Mouse (Mus musculus) T-helper 2 cell (primary cell): ENCODE data around the gene Zfp428.

Experiments
- in situ Hi-C: fragments of 300-600 bp; cut with MboI, MseI; formaldehyde crosslinking; loops from one replicate; pipeline ENCODE4 v1.15.1; 2025; ENCODE audit warnings: high pct_unique_total_duplicates

Gene Zfp428

GRCm38 (mm10) chr7:24506838-24507725 is at the start of gene Zfp428:
Gene Zfp428 (plus strand): TSS chr7:24507006.
- in situ Hi-C loops, result no loop called here

GRCm38 (mm10) chr7:24457726-24458370 is 49.0 kb upstream of the Zfp428 start:
- in situ Hi-C loops, result loop anchor here (10.0 kb wide), 1 partner anchor 373 kb away; the partner anchor contains the start of gene Zfp180

GRCm38 (mm10) chr7:24459440-24459839 is 47.4 kb upstream of the Zfp428 start:
- in situ Hi-C loops, result loop anchor here (10.0 kb wide), 1 partner anchor 375 kb away; the partner anchor contains the start of gene Zfp180

DNA sequence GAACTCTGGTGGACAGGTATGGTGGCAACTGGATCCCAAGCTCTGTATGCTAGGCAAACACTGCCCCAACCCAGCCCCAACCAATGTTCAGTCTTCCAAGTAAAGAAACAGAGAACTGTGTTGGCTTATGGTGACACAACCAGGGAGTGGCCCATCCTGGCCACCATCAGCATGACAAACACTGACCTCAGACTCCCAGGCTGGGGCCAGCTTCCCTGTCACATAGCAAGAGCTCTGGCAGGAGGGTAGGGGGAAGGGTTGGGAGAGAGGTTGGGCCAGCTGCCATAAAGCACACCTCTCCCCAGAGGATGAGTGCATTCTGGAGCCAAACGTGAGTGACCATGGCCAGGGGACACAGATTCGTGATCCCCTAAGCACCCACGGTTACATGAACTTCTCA is 47.0 kb upstream of the Zfp428 start:
- in situ Hi-C loops, result loop anchor here (10.0 kb wide), 1 partner anchor 375 kb away; the partner anchor contains the start of gene Zfp180

DNA sequence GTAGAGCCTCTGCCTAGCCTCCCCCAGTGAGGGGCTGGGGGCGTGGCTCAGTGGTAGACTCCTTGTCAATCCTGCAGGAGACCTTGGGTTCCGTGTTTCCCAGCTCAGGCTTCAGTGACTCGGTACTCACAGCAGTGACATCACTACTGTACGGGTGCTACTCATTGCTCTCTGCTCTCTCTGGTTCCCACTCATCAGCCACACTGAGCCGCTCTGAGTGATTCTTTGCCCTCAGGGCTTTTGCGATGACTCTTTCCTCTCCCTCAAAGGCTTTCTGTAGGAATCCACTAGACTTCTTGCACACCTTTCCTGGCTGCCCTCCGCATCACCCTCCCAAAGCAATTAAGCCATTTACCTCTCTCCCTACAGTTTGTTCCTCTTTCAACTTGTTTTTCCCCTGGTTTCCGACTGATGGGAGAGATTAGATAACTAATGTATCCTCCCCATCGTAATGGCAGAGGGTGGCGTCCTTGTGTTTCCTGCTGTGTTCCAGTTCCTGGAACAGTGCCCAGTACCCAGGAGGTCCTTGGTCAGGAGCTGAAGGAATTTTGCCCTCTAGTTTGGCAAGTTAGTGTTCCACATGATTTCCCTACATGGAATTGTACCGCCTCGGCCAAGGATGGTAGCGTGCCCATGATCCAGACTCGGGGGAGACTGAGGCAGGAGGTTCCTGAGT is 45.3 kb upstream of the Zfp428 start:
- in situ Hi-C loops, result no loop called here

GRCm38 (mm10) chr7:24462388-24463319 is 44.2 kb upstream of the Zfp428 start, which contains the start of gene Plaur:
Gene Plaur (plus strand): TSS chr7:24462484.
- in situ Hi-C loops, result no loop called here

- in situ Hi-C loops, result loop anchor here (5.0 kb wide), 1 partner anchor 35 kb away; no protein-coding TSS in a partner anchor
Measured at GRCm38 (mm10) chr7:24466835-24467234, 40.0 kb upstream of the Zfp428 start.

GRCm38 (mm10) chr7:24467886-24468285 is 38.9 kb upstream of the Zfp428 start:
- in situ Hi-C loops, result loop anchor here (5.0 kb wide), 1 partner anchor 36 kb away; no protein-coding TSS in a partner anchor

- in situ Hi-C loops, result loop anchor here (5.0 kb wide), 1 partner anchor 37 kb away; no protein-coding TSS in a partner anchor
Measured at GRCm38 (mm10) chr7:24469126-24469525, 37.7 kb upstream of the Zfp428 start.

DNA sequence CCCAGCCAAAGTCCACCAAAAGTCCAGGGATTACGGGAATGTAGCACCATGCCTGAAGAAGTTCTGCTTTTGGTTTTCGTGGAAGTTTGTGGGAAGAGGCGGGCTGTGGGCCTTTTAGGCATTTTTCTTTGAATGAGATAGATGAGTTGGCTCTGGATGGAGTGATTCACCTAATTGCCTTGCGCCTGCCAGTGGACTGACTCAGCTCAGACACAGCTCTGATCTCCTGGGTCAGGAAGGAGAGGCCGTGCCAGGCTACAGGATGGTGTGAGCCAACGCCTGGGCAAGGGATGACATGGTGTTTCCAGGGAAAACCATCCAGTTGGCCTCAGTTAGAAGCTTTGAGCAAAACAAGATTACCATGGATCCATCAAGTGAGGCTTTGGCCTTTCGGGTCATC is 36.5 kb upstream of the Zfp428 start:
- in situ Hi-C loops, result no loop called here

GRCm38 (mm10) chr7:24472442-24472841 is 34.4 kb upstream of the Zfp428 start:
- in situ Hi-C loops, result no loop called here

GRCm38 (mm10) chr7:24472937-24473336 is 33.9 kb upstream of the Zfp428 start:
- in situ Hi-C loops, result no loop called here

DNA sequence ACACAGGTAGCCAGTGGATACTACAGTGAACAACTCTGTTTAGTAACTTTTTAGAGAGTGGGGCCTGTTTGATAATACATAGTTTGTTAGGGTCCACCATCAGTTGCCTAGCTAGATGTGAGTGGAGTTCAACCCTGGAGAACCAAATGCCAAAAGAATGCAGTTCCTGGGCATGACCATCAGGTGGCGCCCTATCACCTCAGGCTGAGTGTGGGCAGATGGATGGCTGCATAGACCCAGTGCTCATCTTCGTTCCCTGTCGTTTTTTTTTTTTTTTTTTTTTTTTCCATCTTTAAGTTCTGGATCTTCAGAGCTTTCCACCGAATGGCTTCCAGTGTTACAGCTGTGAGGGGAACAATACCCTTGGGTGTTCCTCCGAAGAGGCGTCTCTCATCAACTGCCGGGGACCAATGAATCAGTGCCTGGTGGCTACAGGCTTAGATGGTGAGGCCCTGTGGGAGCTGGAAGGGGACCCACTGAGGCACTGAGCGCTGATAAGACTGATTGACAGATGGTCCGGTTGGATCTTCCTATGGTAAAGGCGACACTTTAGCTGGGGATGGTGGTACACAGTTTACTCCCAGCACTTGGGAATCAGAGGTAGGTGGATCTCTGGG is 32.8 kb upstream of the Zfp428 start:
- in situ Hi-C loops, result no loop called here

- in situ Hi-C loops, result no loop called here
Measured at GRCm38 (mm10) chr7:24474811-24475506, 31.8 kb upstream of the Zfp428 start.

DNA sequence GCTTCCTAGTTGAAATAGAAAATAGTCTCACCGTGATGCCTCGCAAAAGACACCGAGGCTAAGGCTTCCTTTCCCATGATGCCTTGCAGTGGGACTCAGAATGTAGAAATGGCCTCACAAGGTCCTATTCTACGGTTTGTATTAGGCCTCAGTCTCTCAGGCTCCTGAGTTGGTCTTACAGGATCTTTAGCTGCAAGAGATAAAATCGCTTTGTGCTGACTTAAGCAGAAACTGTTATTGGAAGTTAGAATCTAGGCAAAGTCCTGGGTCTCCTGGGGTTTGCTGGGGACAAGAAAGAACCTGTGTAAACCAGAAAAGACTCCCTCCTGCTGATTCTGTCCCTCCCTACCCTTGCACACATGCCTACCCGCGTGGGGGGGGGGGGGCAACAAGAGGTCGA is 30.5 kb upstream of the Zfp428 start:
- in situ Hi-C loops, result no loop called here

DNA sequence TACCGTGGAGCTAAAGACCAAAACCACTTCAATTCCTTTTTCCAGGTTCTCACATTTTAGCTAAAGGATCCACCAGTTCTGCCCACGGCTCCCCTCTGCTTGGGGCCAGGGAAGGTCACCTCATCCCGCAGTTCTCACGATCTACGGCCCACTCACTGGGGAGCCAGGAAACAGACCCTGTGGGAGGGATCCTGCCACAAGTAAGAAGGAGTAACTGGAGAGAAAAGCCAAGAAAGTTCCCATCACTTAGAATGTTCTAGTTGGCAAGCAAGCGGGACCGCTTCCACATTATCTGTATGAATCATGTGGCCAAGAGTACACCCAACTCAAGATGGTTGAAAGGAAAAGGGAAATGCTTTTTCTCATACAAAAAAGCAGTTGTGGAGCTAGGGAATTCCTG is 29.9 kb upstream of the Zfp428 start:
- in situ Hi-C loops, result no loop called here

DNA sequence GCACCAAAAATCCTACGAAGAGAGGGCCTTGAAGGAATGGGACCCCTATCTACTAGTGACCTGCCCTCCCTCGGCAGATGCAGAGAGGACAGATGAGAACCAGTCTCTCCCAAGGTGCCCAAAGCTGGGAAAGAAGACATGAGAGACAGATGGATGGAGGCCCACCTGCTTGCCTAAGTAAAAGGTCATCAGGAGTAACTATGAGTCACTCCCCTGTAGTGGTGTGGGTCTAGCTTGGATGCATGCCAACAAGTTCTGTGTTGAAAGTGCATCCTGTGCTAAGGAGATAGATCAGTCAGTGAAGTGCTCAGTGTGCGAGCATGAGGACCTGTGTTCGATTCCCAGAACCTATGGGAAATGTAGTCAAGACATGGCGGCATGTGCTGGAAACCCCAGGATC is 27.9 kb upstream of the Zfp428 start:
- in situ Hi-C loops, result no loop called here

DNA sequence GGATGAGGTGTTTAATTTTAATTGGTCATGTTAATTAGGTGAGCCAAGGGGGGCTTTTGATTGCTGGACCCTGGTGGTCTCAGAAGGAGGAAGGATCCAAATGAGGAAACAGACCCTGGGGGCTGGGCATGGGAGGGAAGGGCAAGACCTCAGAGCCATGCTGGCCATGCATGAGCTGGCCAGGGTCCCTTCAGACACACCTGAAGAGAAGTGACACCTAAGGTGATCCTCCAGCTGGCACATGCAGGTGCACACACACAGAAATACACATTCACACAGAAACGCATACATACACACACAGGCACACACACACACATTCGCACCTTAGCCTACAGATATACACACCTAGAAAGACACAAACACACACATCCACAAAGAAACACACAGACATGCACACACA is 27.1 kb upstream of the Zfp428 start:
- in situ Hi-C loops, result no loop called here

GRCm38 (mm10) chr7:24480121-24480941 is 26.5 kb upstream of the Zfp428 start:
- in situ Hi-C loops, result no loop called here
